Mouse (Mus musculus): ENCODE measurements around the gene 4932438H23Rik.
A peak's percentile ranks its signal among the peaks of the same experiment; 100 is the strongest.
"Not testable (repeated sequence)": the region's sequence is repeated elsewhere in the genome, so short reads cannot be mapped to it uniquely, and the experiment has no call there.

Gene 4932438H23Rik

DNA sequence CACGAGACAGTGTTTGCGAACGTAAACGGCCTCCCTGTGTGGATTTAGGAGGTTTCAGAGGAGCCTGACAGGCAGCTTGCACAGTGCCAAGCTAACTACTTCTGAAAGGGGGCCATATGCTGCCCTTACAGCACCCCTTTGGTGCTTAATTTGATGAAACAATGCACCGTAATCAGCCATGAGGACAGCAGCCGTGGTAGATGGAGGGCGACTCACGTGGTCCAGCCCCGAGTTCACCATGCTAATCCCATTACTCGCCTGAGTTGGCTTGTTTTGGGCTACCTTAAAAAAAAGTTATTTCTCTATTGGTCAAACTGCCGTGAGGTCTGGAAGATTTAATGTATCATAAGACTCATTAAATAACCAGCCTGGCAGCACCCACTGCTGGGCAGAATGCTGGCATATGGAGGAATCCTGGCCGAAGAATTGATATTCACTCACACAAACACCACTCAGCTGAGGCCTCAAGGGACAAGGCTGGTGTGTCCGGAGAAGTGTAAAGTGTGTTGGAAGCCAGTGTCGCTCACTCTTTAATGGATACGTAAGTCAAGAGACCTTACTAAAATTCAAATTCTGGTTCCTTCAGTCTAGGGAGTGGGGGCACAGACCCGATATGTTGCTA, 4.6 kb upstream of the 4932438H23Rik start:
- DNase-seq: peak; percentile 19 to 29

DNA sequence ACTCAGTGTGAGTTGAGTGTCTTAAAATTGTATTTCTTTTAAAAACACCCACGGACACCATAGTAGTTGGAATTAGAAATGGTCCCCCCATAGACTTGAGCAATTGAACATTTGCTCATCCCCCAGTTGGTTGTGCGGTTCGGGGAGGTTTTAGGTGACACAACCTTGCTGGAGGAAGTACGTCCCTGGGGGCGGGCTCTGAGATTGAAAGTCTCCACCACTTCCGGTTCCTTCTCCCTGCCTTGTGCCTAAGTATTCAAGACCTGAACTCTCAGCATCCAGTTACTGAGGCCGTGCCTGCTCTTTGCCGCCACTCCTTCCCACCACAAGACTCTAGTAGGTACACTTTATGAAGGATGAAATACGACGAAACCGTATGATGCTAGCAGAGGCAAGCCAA, 2.9 kb upstream of the 4932438H23Rik start:
- DNase-seq: no peak

DNA sequence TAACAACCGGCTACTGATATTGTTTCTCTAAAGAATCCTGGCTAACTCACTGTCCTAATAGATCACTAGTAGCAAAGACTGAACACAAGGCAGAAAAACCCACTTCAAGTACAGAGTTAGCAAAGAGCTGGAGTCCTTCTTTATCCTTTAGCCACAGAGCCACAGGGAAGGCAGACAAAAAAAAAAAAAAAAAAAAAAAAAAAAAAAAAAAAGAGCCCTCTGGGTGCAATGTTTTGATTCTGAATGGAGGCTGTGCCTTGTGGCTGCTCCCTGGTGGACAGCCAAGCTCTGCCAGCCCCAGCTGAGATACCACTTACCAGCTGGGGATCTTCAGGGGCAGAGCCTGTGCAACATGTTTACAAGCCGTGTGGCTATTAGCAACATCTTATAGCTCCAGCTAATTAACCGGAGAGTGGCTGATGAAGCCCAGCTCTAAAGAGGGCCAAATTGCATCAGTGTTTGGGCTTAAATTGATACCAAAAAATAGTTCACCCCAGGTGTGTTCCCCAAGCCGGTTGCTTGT, 2.1 kb upstream of the 4932438H23Rik start:
- no peak for DNase-seq

DNA sequence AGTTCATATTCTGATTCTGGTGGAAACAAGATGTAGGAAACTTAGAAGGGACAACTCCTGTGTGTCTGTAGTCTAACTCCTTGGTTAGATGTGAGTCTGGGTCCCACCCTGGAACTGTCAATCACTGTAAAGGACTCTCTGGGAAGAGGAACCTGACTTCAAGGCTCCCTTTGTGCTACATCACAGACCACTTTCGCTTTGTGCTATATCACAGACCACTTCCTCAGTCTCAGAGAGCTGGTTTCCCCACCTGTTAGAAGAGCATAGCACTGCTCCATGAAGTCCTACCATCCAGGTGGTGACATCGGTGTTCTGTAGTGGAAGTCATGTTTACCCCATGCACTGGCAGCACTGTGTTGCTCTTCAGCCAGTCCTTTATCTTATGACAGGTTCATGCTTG, 1.1 kb upstream of the 4932438H23Rik start:
- DNase-seq: no peak

DNA sequence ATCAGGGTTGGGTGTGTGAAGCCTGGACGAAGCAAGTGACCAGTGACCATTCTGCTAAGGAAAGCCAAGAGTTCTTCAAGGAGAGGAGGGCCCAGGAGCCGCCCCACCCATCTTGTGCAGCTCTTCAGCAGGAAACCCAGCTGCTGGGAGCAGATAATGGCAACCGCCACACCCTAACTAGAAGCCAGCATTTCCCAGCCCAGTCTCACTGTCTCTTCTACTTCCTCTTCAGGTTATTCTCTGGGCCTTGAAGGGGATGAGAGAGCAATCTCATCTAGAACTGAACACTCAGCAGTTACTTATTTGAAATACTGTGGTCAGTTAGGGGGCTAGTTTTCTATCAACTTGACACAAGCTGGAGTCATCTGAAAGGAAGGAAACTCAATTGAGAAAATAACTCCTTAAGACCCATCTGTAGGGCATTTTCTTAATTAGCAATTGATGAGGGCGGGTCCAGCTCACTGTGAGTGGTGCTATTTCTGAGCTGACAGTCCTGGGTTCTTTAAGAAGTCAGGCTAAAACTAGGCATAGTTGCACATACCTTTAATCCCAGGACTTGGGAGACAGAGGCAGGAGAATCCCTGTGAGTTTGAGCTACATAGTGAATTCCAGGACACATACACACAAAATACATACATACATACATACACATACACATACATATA, 8.1 kb downstream of the 4932438H23Rik start:
- DNase-seq: no peak

DNA sequence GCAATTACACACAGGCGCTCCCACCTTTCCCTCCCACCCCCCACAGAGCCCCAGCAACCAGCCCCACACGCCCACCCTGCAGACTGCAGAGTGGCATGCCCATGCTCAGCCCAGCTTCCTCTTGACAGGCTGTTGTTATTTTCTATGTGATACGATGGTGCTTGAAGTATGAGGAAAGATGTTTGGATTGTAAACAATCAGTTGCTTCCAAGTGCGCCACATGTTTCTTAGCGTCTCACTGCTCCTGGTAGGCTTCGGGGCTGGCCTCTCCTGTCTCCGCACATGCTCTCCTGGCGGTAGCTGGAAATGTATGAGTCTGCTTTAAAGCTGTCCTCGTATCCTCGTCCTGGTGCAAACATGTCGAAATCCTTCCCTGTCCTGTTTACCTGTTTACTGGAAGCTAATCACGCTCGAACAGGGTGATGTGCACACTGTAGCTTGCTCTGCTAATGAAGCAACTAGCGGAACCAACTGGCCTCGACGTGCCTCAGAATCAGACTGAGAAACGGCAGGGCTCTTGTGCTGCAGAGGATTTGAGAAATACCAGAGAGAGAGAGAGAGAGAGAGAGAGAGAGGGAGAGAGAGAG, 9.6 kb downstream of the 4932438H23Rik start:
- no peak for DNase-seq

DNA sequence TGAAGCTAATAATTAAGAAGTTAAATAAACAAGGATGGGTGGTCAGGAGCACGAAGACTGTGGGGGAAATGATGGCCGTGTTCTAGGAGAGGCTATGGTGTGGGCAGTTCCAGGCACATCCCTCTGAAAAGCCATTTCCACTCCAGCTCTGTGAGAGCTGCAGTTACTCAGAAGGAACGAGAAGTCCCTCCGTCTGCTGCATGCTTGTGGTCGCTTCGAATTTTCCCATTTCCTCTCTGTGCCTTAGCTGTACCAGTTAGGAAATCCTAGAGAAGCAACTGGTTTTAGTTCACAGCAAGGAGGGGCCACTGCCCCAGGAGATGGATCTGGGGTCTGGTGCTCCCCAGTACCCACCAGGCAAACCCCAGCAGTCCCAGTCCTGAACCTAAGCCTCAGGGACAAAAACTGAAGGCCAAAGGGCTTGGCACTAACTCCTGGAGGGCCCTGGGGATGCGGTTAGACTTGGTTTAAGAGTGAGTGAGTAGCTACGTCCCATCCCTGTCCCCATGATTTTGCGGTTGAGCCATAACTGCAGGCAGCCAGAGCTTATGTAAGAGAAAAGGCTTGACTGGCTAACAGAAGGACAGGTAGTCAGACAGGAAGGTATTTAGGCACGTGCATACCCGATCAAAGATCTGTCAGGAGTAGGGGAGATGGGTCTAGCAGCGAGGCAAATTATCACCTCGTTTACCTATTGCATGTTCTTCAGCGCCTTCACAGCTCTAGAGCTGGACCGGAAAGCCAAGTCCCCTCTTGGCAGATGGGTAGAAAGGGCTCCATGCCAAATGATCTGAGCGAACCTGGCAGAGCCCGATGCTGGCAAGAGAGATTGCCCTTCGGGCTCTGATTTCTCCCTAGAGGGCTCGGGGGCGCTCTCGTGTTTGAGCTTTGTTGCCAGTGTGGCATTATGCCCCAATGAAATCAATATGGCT, 10.3 kb downstream of the 4932438H23Rik start:
- DNase-seq: peak; percentile 95 to 96

DNA sequence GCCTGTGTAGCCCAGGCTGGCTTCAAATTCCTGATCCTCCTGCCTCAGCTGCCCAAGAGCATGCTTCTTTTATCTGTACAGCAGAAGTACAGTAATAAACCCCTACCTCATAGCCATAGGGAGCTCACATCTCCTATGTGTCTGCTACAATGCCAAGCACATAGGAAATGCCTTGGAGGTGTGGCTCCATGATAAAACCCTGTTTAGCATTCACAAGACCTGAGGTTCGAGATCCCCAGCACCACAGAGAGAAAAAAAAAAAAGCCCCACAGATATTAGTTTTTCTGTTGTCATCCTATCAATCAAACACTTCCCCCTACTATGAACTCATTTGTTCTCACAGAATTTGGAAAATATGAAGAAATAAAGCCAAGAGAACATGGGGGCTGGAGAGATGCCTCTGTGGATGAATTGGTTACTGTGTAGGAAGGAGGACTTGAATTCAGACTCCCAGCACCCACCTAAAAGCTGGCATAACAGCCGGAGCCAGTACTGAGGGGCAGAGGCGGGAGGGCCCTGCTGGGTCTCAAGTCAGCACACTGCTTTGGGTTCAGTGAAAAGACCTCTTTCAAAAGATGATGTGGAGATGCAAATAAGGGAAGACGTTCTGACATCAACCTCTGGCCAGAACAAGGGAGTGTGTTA, 11.8 kb downstream of the 4932438H23Rik start:
- DNase-seq: no peak

DNA sequence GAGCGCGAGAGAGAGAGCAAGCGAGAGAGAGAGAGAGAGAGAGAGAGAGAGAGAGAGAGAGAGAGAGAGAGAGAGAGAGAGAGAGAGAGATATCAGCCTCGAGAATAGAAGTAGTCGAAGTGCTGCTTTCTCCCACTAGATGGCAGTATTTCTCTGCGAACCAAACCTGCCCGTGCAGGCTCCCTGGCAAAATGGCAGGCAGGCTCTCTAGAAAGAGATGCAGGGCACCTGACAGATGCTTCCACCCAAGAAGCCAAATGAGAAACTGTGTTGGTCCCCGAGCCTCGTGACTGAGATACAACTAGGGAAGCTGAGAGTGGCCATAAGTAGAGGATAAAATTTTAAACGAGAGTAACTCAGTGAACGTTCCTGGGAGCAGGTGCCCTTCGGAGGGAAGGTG, 13.4 kb downstream of the 4932438H23Rik start:
- DNase-seq: peak; percentile 91

DNA sequence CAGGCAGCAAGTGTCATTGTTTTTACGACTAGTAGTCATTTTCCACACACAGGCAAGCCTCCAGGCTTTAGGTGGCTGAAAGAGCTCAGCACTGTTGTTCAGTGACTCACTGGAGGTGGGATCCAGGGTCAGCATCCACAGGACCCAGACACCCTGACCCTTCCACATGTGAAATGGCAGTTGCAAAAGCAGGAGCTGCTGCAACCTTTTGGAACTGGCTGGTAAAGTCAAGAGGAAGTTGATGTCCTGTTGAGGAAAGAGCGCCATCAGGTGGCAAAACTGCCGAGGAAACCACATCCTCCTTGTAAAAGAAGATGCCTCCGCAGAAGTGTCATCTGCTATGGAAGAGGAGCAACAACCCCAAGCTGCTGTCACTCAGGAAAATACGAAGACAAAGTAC, 18.7 kb downstream of the 4932438H23Rik start:
- peak in 1 of 2 experiments; percentile 46 for DNase-seq

DNA sequence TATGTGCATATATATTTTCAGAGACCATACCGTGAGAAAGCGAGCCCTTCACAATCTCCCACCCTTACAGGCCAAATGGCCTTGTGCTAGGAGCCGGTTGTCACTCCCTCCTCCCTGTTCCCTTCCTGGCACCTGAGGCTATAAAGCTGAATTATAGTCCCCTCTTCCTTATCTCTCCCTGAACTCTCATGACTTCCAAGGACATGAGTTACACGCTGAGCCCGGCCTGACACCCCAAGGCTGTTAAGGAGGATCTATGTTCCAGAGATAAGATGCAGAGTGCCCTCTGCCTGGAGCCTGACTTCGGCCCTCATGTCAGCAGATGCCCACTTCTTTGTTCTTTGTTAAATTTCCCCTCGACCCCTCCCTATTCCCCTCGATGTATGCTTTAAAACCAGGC, 19.5 kb downstream of the 4932438H23Rik start:
- not testable (repeated sequence) for DNase-seq

DNA sequence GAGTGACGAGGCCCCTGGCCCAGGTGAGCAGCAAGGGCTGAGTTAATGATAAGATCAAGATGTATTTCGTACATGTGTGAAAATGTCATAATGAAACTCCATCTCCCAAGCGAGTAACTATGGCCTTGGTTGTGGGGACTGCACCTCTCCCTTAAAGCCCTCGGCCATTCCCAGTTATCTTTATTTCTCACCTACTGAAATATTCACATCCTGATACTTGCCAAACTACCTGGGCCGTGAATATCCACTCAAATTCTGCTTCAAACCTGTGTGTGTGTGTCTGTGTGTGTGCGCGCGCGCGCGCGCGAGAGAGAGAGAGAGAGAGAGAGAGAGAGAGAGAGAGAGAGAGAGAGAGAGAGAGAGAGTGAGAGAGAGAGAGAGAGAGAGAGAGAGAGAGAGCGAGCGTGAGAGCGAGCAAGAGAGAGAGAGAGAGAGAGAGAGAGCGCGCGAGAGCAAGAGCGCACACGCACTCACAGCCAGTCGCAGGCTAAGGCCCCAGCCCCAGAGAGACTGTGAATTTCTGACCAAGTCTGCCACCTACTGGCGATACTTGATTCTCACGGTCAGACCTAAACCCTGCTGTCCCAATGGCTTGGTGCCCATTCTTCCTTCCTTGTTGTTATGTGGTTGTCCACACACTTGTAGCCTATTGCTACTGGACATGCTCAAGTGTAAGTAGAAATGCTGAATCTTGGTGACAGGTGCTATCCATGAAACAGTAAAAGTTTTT, 21.6 kb downstream of the 4932438H23Rik start:
- peak; percentile 97 to 99 for DNase-seq

DNA sequence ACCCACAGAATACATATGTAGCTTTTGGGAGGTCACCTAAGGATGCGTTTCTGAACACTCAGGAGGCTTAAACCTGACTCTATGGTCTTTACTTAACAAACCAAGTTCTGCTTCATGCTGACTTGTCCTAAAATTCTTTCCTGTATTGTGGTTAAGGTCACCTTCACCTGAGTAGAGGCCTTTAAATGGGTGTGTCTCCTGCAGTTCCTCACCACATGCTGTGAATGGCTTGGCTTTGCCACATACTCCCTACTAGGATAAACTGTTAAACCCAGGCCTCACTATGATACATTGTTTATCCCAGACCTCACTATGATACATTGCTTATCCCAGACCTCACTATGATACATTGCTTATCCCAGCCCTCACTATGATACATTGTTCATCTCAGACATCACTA, 22.7 kb downstream of the 4932438H23Rik start:
- no peak for DNase-seq

DNA sequence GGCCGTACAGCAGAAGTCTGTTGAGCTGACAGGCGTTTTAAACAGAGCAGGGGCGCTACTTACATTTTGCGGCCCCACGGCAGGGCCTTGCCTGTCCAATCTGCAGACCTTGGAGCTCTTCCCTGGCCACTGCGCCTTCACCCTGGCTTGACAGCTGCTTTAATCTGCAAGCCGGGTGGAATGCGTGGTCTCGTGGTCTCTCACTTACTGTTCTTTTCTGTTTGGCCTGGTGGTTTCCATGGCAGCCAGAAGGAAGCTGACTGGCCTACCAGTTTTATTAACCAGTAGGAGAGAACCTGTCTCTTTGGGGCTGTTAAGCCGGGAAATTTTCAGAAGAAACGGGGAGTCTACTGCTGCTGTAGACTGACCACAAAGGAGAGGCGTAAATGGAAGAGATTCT, 26.0 kb downstream of the 4932438H23Rik start:
- DNase-seq: peak in 1 of 2 experiments; percentile 61

DNA sequence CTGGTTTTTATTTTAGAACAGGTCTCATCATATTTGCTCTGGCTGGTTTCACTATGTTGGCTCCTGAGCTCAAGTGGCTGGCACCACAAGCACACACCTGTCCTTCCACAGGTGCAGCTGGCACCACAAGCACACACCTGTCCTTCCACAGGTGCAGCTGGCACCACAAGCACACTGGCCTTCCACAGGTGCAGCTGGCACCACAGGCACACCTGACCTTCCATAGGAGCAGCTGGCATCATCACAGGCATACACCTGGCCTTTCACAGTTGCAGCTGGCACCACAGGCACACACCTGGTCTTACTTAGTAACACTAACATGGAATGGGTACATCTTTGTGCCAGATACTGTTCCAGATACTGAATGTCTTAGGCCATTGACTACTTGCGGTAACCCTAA, 27.8 kb downstream of the 4932438H23Rik start:
- DNase-seq: no peak

DNA sequence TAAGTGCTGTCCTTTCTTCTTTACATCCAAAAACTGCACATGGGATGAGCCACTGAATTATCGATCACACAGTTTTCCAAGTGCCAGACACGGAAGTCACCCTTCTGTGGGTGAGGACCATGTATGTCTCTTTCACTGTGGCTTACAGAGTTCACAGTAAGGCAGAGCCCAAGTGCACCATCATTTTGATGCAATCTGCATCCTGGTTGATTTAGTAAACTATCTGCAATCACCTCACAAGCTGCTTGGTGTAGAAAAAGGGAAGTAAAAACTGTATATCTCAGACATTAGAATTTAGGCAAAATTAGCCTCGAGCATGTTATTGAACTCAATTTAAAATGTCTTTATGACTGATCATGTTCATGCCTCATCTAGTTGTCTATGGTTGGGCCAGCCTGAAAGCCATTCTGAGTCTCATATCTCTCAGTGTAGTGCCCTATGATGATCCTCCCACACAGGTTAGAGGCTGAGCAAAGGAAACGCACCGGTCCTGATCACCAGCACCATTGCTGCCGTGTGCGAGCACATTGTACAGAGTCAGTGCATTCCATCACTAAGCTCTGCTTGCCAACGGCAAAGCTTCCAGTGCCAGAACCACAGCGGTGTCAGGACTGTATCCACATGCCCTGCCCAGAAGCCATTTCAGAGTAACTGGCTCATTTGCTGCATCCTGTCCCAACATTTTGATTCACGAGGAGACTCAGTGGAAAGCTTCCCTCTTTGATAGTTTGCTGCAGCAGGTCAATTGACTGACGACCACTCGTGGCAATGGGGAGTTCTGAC, 30.1 kb downstream of the 4932438H23Rik start:
- peak; percentile 72 to 73 for DNase-seq

DNA sequence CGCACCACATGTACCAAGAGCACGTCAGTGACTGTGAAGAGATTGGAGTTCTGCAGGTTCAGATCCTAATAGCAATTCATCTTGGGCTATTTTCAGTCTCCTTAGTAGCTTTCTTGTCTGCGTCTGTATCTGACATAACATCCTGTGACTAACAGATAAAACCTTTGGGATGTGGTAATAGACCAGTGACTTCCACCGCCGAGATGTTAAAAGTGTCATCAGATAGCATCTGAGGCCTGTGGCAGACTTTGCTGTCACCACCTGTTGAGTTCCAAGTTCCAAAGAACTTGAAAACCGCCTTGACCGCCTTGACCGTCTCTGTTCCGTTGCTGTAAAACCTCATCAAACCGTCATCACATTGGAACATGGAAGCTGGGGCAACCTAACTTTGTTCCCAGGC, 31.1 kb downstream of the 4932438H23Rik start:
- DNase-seq: no peak

DNA sequence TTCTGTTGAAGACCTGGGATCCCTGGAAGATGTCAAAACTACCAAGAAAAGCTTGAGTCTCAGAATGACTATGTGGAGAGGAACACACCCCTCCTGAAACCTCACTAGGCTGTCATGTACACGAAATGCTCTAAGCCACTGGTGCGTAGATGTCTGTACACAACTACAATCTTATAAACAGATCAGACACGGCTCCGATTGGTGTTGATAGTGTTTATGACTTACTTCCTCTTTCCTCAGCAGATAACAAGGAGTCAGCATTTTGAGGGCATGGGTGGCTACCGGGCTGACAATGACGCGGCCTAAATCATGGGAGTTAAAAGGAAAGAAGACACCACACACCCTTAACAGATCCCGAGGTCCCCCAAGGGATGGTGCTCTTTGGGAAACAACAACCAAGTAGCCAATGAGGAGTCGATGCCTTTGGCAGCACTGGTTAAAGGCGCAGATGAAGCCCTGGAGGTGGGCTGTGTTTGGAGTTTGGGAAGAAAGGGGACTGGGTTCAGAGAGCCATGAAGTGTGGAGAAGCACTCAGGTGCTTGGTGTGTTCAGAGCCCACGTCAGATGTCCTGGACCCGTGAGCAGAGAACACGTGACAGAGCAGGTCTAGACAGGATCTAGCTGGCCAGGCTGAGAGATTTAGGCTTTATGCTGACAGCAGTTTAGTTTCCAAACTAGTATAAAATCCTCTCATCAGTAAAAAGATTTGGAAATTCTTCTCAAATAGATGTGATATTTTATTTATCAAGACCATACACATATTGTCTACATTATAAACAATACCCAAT, 33.2 kb downstream of the 4932438H23Rik start:
- no peak for DNase-seq

DNA sequence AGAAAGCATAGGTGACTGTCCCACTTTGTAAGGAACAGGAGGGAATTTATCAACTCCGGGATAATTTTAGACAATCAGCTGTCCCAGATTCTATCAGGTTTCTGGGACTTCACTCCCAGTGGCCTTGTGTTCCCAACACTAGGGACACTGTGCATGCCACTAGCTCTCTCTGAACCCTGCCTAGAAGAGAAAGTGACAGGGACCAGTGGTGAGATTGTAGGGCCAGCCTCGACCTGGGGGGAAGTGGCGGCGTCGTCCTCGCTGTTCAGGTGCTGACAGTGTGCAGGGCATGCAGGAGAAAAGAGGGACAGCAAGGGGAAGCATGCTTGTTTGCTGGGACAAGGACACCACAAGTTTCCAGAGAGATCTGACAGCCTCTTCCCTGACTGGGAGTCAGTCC, 37.2 kb downstream of the 4932438H23Rik start:
- no peak for DNase-seq

DNA sequence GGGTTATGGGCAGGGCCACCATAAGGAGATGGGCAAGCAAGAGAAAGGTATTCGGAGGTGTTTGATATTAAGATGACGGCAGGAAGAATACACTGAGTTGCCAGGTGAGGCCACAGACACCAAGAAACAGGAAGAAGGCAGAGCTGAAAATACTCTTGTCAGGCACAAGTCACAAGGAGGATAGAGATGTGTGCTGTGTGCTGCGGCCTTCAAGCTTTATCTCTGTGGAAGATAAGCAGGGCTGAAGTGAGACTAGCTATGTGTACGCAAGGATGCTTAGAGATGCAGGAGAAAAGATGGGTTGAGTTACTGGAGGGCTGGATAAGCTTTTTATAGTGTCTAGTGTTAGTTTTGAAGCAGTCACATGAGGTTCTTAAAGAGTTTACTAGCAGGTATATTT, 37.7 kb downstream of the 4932438H23Rik start:
- no peak for DNase-seq

All from cerebellum, postnatal 14 days (tissue).